Mouse (Mus musculus) large intestine, adult 2 months (tissue): ENCODE results near the gene Ambp. TPM values are rescaled to one million over a fixed set of nuclear protein-coding genes. Genes with fewer than 3 reads are reported as not detected.

Source experiments
- DNase-seq: peaks from one replicate; pipeline ENCODE4 v3.0.0-alpha.2; 2012; ENCODE audit warnings: low read depth, low spot score
- WGBS: fragments of 180-500 bp; shearing (Covaris S2); methylation state at CpG from one replicate; pipeline ENCODE4 v1.1.7; 2018; 5-methylcytosine and 5-hydroxymethylcytosine counted together
- polyA plus RNA-seq: library from polyadenylated mRNA; depleted of rRNA; stranded (reverse); fragments of >200 nt; gene quantifications from 2 replicates; pipeline ENCODE4 v1.2.3, GENCODE M21; 2012; rRNA removed

Ambp gene
- polyA plus RNA-seq, 1 experiment = 0.73 TPM

DNA sequence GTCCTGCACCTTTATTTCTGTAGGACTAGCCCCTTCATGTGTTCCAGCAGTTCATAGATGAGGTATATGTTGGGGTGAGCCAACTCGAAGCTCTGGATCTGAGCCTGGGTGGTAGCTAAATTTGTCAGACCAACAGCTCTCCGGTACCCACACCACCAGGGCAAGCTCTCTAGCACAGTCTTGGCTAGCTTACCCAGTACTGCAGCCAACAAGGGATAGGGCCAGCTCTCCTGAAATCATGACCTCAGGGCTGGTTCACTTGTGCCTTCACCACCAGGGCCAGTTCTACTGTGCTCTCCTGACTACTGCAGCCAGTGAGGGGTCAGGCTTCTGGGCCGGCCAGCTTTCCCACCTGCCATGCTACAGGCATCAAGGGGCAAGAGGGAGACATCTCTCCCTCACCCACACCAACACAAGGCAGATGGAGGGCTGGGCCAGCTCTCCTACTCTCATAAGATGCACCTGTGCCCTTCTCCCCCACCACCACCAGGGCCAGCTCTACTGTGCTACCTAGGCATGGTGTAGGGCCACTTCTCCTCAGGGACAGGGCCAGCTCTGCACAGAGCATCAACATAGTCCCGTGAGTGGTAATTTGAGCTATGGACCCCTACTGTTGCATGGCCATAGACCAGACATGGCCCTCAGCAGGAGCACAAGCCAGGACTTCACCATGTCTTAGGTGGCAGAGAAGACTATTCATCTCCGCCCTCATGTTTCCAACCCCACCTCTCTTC lies 24.5 kb downstream of the Ambp start:
- 97% methylated on average over 5 of the region's 5 CpGs for WGBS

DNA sequence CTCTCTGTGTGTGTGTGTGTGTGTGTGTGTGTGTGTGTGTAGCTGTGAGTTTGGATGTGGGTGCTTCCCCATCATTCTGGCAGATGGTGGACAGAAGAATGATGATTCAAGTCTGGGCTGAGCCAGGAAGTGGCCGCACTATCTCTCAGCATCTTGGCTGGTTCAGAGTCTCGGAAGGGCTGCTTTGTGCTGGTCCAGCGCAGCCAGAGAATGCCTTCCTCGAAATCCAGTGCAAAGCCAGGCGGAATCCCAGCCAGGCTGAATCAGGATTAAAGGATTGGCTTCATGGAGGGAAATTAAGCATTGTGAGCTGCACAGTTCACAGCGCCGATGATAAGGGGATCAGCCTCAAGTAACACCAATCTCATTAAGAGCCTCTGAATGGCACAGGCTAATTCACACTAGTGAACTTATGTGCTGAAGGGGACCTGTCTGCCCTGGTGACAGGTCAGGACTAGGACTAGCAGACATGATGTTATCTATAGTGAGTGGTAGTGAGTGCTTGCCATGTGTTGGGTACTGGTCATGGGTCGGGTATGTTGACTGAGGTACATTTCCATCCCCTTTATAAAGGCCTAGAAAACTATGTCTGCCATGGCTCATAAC lies 29.6 kb downstream of the Ambp start:
- DNase-seq = no peak
- 89% methylated on average over 8 of the region's 8 CpGs for WGBS

More for the DNA sequence above, 24.5 kb downstream of the Ambp start:
- DNase-seq = no peak

DNA sequence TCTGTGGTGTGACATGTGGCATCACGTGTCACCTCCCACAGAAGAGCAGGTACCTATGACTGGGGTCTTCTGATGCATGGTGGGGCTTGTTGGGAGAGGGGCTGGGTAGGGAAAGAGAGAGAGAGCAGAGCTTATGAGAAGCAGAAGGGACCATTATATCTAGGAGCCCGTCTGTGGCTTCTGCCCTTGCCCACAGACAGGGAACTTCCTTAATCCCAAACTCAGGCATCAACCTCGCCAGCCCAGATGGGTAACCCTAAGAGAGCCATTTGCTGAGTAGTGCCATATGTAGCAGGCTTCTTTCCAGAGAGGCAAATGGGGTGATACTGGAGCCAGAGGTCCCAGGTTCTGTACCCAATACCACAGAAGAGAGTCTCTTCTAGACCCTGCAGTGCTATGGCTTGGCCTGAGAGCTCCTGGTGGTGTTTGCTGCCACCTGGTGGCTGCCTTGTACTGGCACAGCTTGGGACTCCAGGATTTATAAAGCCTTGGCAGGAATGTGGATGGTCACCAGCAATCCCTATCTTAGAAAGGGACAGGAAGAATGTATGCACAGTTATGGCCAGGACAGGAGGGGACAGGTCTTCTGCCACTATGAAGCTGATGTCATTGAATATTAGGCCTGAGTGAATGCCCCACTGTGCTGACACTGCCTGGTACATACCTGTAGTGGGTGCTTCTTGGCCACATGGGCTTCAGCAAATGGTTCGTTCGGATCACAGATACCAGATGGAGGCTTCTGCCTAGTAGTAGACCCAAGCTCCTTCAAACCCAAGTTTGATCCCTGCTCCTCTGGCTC lies 35.8 kb downstream of the Ambp start:
- DNase-seq = peak; percentile 36
- 89% methylated on average over 5 of the region's 5 CpGs for WGBS

DNA sequence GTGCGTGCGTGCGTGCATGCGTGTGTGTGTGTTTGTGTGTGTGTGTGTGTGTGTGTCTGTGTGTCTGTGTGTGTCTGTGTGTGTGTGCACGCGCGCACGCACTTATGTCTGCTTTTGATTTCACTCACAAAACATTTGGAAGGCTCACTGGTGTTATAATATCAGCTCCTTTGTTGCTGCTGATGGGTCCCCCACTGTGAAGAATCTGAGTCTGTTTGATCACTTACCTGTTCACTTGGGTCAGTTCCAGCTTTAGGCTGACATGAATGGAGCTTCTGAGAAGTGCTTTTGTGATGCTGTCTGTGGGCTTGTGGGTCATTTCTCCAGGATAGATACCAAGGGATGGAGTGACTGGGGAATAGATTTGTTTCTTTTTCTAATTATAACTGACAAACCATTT lies 48.9 kb downstream of the Ambp start:
- no peak for DNase-seq
- 97% methylated on average over 8 of the region's 8 CpGs for WGBS

DNA sequence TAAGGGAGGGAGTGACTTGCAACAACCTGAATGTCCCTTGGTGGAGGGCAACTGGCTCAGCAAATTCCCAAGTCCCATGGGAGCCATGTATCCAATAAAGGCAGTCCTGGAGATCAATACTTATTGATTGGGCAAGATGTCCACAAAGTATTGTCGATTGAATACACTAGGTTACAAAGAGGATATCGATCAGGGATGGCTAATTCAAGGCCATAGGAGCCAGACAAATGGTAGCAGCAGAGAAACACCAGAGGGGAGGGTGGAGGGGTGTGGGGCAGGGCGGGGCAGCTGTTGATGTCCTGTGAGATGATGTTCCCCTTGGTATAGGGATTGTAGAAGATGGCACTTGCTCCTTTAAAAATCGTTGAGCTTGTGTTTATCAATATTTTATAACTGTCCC lies 52.6 kb downstream of the Ambp start:
- WGBS = 89% methylated on average over 4 of the region's 4 CpGs
- DNase-seq = no peak

DNA sequence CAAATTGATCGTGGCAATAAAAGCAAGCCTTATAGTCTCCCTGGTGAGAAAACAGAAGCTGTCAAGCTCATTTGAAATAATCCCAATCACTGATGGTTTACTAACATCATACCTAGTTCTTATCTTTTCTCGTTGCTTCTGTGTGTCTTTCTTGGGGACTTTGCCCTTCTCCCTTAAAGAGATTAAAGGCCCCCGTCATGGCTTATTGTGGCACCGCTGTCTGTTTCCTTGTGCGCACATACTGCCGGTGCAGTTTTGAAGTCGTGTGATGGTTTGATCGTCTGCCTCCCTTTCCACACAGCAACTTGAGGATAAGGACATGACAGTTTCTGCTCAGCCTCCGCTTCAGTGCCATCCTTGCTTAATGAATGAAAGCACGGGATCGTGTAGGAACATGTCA lies 54.1 kb downstream of the Ambp start:
- WGBS = 42% methylated on average over 11 of the region's 11 CpGs
- DNase-seq = peak; percentile 18

DNA sequence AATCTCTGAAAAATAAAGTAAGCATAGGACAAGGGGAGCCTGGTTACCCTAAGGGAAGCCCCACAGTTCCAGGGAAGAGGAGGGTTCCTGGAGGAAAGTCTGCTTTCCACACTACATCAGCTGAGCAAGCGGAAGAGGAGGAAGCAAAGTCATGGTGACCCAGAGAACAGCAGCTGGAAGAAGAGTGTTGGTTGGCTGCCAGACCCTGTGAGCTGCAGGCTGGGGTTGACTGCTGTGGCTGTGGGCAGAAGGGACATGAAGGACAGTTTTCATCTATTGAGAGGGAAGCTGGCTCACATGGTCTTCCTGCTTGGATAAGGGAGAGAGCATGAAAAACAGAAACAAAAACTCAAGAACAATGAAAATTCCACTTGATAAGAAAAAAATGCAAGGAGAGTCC lies 57.0 kb downstream of the Ambp start:
- DNase-seq = no peak
- WGBS = 77% methylated on average over 1 of the region's 1 CpGs

Other genes with a start within 250 kb of the Ambp start
- 0.42 and 0.91 TPM in 2 replicates for gene Zfp618, start 189.2 kb downstream of the Ambp start, polyA plus RNA-seq
- gene Kif12, start 17.3 kb upstream of the Ambp start, polyA plus RNA-seq = 4.8 and 6.3 TPM in 2 replicates
- 5.5 and 6.0 TPM in 2 replicates for gene Col27a1, start 59.2 kb upstream of the Ambp start, polyA plus RNA-seq
- 3.2 and 4.3 TPM in 2 replicates for gene Orm1, start 189.8 kb upstream of the Ambp start, polyA plus RNA-seq
- 0.11 TPM in 1 of 2 replicates, not detected in the other for gene Orm3, start 201.4 kb upstream of the Ambp start, polyA plus RNA-seq
- gene Orm2, start 207.7 kb upstream of the Ambp start, polyA plus RNA-seq = 0.15 and 0.21 TPM in 2 replicates
- 7.6 and 8.7 TPM in 2 replicates for gene Akna, start 248.6 kb upstream of the Ambp start, polyA plus RNA-seq